Mouse (Mus musculus) limb, embryonic 12.5 days (tissue): ENCODE results near the gene Nfkbie. TPM values are rescaled to one million over a fixed set of nuclear protein-coding genes. Genes with fewer than 3 reads are reported as not detected.

ENCODE experiments used
- ATAC-seq: fragments of 200-750 bp; cut with Nextera tagmentation; 2 replicates; pipeline ENCODE4 v1.8.0; 2017; ENCODE audit warnings: low read depth, moderate TSS enrichment; ENCODE audit not compliant: insufficient number of reproducible peaks, insufficient read depth, low FRiP score, low TSS enrichment
- H3K27ac ChIP-seq: fragments of 300-500 bp; sonication (generic); 2 replicates; pipeline ENCODE4 v1.5.1; 2016; ENCODE audit warnings: mild to moderate bottlenecking, moderate library complexity
- H3K27me3 ChIP-seq: fragments of 300-500 bp; sonication (generic); 2 replicates; pipeline ENCODE4 v1.6.1; 2016; ENCODE audit warnings: mild to moderate bottlenecking, moderate library complexity
- H3K36me3 ChIP-seq: fragments of 300-500 bp; sonication (generic); 2 replicates; pipeline ENCODE4 v1.6.1; 2016; ENCODE audit warnings: mild to moderate bottlenecking, moderate library complexity
- H3K4me1 ChIP-seq: fragments of 300-500 bp; sonication (generic); replicated peaks from 2 replicates; pipeline ENCODE4 v1.6.1; 2016
- H3K4me2 ChIP-seq: fragments of 300-500 bp; sonication (generic); 2 replicates; pipeline ENCODE4 v1.6.1; 2016; ENCODE audit warnings: mild to moderate bottlenecking, moderate library complexity
- H3K4me3 ChIP-seq: fragments of 300-500 bp; sonication (generic); replicated peaks from 2 replicates; pipeline ENCODE4 v1.5.1; 2016; ENCODE audit warnings: mild to moderate bottlenecking
- H3K9ac ChIP-seq: fragments of 300-500 bp; sonication (generic); replicated peaks from 2 replicates; pipeline ENCODE4 v1.6.1; 2016; ENCODE audit warnings: mild to moderate bottlenecking, moderate library complexity
- H3K9me3 ChIP-seq: fragments of 300-500 bp; sonication (generic); 2 replicates; pipeline ENCODE4 v1.6.1; 2016; ENCODE audit warnings: mild to moderate bottlenecking, moderate library complexity
- WGBS: fragments of 180-500 bp; shearing (Covaris S2); methylation state at CpG from one replicate; pipeline ENCODE4 v1.1.7; 2016; 5-methylcytosine and 5-hydroxymethylcytosine counted together
- polyA plus RNA-seq: library from polyadenylated mRNA; unstranded; fragments of >200 nt; fragmentation: Nextera tagmentation; extraction: Ambion mirVana; gene quantifications from 2 replicates; pipeline ENCODE4 v1.2.1, GENCODE M21; 2016

Gene Nfkbie
- polyA plus RNA-seq, 1 experiment from 2014 or later = 6.6 TPM

DNA sequence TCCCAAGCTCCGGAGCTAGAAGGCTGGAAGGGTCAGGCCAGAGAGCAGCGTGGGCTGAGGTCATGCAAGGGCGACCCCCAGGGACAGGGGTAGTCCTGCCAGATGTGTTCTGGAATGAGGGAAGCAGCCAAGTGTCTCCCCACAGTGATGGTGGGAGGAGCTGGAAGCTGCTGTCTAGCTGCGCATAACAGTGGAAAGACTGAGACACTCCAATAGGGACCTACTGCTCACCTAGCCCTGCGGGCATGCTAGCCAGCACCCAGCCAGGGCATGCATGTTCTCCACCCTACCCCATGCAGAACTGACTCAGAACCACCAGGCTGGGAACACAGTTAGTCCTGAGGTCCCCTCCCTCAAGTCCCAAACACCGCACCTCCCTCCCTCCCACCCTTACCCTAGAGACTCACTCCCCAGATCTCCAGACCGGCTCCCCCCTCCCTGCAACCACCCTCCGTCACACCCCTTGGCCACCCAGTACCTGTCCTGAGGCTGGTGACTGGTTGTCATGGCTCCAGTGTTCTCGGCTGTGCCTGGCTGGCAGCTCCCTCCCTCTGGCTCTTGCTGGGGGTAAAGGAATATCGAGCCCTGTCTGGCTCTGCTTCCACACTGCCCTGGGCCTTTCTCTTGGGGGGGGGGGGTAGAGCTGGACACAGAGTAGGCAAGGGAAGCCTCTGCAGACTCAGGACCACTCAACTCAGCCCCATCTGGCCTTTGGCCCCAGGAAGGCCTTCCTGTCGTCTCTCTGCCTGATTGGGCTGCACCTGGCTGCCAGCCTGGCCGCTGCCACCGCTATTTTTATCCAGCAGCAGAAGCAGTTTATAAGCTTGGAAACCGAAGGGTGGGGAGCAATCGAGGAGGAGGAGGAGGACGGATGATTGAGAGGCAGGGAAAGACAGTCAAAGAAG lies 36.5 kb downstream of the Nfkbie start:
- peaks cover 9% of the 10 kb centered on the region; the same call in 1 of the 2 replicates for H3K36me3 ChIP-seq
- H3K4me3 ChIP-seq = no peak overlapping the region
- peaks cover 61% of the 10 kb centered on the region for H3K4me1 ChIP-seq
- no peak overlapping the region for H3K27ac ChIP-seq
- peaks cover 41% of the 10 kb centered on the region for H3K27me3 ChIP-seq
- WGBS = 47% methylated on average over 16 of the region's 16 CpGs
- peak overlapping the region; percentile 50 for H3K9ac ChIP-seq
- H3K9me3 ChIP-seq = peaks cover 5% of the 10 kb centered on the region; the same call in 1 of the 2 replicates
- H3K4me2 ChIP-seq = peak overlapping the region; percentile 23; the same call in 1 of the 2 replicates
- ATAC-seq = no peak

GRCm38 (mm10) chr17:45592606-45593431 lies 37.3 kb downstream of the Nfkbie start:
- Histone ChIP-seq H3K9ac (peak overlapping the region; percentile 50), H3K4me2 (peak overlapping the region; percentile 23), H3K4me3 (no peak overlapping the region), H3K9me3 (no peaks in the 10 kb centered on the region), H3K27me3 (peaks cover 41% of the 10 kb centered on the region), H3K27ac (no peak overlapping the region), H3K4me1 (peaks cover 66% of the 10 kb centered on the region), H3K36me3 (0 out of 2 replicates have a peak, but pooled peaks cover 3% of the 10 kb centered on the region)
- WGBS = 55% methylated on average over 8 of the region's 8 CpGs
- no peak for ATAC-seq

DNA sequence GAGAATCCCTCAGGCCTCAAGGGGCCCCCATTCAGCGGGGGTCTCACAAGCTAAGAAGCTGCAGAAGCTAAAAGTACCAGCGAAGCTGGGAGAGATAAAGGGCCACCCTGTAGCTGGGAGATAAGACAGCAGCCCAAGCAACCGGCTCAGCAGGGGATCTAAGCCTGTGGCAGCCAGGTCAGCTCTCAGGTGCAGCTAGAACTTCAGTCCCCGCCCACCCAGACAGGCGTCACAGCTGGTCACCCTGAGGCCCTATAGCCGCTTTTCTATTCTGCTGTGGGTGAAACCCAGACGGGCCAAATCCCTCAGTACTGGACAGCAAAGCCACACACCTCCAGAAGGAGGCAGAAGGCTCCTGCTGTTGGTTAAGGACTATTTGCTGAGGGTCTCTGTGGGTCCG lies 38.0 kb downstream of the Nfkbie start:
- H3K27ac ChIP-seq = no peak overlapping the region
- peak overlapping the region; percentile 12; the same call in 1 of the 2 replicates for H3K9ac ChIP-seq
- no peaks in the 10 kb centered on the region for H3K9me3 ChIP-seq
- peaks cover 71% of the 10 kb centered on the region for H3K4me1 ChIP-seq
- ATAC-seq = no peak
- peak overlapping the region; percentile 97 for H3K4me2 ChIP-seq
- H3K27me3 ChIP-seq = peaks cover 43% of the 10 kb centered on the region
- H3K36me3 ChIP-seq = no peaks in the 10 kb centered on the region
- H3K4me3 ChIP-seq = peak overlapping the region; percentile 7; the same call in 1 of the 2 replicates
- WGBS = 28% methylated on average over 8 of the region's 8 CpGs

- H3K27me3 ChIP-seq = peaks cover 45% of the 10 kb centered on the region
- H3K4me2 ChIP-seq = peak overlapping the region; percentile 97
- peaks cover 74% of the 10 kb centered on the region for H3K4me1 ChIP-seq
- WGBS = 45% methylated on average over 8 of the region's 8 CpGs
- no peak overlapping the region for H3K9ac ChIP-seq
- no peak overlapping the region for H3K27ac ChIP-seq
- peak overlapping the region; percentile 53 for H3K4me3 ChIP-seq
- no peak for ATAC-seq
- no peaks in the 10 kb centered on the region for H3K9me3 ChIP-seq
- H3K36me3 ChIP-seq = no peaks in the 10 kb centered on the region
These were observed 38.7 kb downstream of the Nfkbie start for GRCm38 (mm10) chr17:45594195-45594594.

DNA sequence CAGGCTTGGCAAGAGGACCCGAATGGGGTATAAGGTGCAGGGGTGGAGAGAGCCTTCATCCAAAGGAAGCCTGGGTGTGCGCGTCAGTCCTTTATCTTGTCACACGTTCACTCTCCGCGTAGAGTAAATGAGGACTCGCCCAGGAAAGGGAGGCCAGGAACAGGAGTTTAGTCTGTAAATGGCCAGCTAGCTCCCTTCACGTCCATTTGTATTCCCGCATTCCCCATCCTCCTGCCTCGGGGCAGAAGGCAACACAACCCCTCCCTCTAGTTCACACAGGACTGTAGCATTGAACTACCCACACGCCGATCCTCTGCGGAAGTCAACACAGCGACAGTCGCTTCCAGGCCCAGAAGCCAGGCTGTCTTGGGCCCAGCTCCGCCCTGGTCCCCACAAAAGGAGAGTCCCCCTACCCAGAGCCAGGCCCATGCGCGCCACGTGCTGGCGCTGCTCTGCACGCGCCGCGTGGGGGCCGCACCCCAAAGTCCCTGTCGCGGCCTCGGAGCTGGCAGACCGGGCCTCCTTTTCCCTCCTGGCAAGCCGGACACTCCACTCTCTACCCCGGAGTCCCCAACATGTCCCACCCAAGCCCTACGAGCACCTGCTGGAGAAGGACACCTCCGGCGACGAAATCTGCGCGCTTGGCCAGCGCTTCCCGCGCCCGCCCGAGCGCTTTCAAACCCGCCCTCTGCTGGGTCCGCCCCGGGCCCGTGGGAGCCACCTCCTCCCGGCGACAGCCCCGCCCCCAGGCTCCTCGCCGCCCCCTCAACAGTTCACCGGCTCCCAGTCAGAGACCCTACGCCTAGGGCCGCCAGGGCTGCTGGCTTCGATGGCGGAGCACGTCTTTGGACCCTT lies 39.6 kb downstream of the Nfkbie start:
- WGBS = 1% methylated on average over 58 of the region's 58 CpGs
- H3K4me3 ChIP-seq = peak overlapping the region; percentile 53
- H3K36me3 ChIP-seq = no peaks in the 10 kb centered on the region
- H3K9ac ChIP-seq = peak overlapping the region; percentile 65
- H3K27me3 ChIP-seq = peaks cover 54% of the 10 kb centered on the region
- H3K27ac ChIP-seq = no peak overlapping the region
- H3K4me1 ChIP-seq = peaks cover 84% of the 10 kb centered on the region
- peak overlapping the region; percentile 97 for H3K4me2 ChIP-seq
- H3K9me3 ChIP-seq = no peaks in the 10 kb centered on the region
- ATAC-seq = peak; percentile 45

DNA sequence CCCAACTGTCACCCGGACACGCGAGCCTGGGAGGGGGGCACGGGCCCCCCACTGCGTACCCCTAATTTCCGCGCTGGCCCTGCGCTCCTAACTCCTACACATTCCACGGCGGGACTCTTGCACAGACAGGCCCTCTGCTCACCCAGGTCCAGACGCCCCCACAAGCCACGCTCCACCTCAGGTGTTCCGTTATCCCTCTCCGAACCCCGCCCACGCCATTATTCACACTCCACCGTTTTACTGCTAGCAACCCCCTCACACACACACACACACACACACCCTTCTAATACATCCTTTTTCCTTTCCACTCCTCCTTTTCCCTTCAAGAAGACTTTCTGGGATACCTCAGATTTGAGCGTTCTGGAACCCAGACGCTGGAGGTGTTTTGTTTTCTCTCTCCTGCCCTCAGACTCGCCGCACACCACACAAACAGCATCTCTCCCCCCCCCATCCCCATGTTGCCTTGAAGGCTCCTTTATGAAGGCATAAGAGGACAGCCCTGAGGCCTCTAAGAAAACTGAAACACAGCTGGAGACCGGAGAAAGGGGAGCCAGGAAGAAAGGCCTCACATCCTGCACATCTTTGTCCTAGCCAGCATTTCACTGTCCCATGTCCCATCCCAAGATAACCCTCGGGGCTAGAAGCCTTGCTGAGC lies 40.4 kb downstream of the Nfkbie start:
- peaks cover 82% of the 10 kb centered on the region for H3K4me1 ChIP-seq

DNA sequence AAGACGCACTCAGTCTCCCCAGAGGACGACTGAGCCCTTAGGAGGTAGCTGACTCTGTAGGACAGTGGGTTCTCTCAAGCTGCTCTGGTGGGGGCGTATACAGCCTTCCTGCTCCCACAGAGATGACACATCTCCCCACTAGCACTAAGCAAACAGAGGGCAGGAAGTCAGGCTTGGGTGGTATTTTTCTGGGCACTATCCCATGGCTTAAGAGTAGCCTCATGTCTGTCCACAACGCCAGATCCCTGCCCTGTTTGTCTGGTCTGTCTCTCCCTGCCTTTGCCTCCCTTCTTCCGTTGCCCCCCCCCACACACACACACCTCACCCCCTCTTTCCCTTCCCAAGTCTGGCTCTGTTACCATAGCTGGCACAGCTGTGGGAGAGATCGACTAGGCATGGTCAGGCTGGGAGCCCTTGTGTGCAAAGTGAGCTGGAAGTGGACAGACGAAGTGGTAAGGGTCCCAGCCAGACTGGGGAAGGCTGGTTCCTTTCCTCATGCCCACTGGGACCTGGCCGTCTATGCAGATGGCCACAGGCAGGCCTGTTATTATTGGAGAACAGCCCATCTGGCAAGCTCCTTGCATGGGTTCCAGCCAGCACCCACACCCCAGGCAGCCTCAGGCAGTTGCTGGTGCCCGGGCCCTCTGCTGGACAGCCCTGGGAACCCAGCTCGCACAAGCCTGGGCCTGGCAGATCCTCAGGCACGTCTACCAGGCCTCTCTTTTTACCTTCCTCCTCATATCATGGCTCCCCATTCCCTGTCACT lies 41.3 kb downstream of the Nfkbie start:
- Histone ChIP-seq H3K27ac (no peak overlapping the region), H3K4me3 (no peak overlapping the region), H3K36me3 (no peaks in the 10 kb centered on the region), H3K4me1 (peaks cover 84% of the 10 kb centered on the region), H3K9ac (no peak overlapping the region), H3K9me3 (no peaks in the 10 kb centered on the region), H3K27me3 (peaks cover 71% of the 10 kb centered on the region), H3K4me2 (no peak overlapping the region)
- WGBS = 33% methylated on average over 11 of the region's 11 CpGs
- ATAC-seq = no peak

More for the DNA sequence above, 40.4 kb downstream of the Nfkbie start:
- Histone ChIP-seq H3K27ac (no peak overlapping the region), H3K4me2 (peak overlapping the region; percentile 97), H3K9ac (peak overlapping the region; percentile 65), H3K4me3 (peak overlapping the region; percentile 53), H3K36me3 (no peaks in the 10 kb centered on the region), H3K27me3 (peaks cover 62% of the 10 kb centered on the region), H3K9me3 (no peaks in the 10 kb centered on the region)
- 5% methylated on average over 23 of the region's 23 CpGs for WGBS
- ATAC-seq = peak; percentile 5; the same call in 1 of the 2 replicates

GRCm38 (mm10) chr17:45597787-45598186 lies 42.3 kb downstream of the Nfkbie start:
- no peak overlapping the region for H3K9ac ChIP-seq
- ATAC-seq = no peak
- H3K4me1 ChIP-seq = peaks cover 79% of the 10 kb centered on the region
- no peaks in the 10 kb centered on the region for H3K36me3 ChIP-seq
- no peak overlapping the region for H3K4me3 ChIP-seq
- H3K27me3 ChIP-seq = peaks cover 71% of the 10 kb centered on the region
- H3K9me3 ChIP-seq = no peaks in the 10 kb centered on the region
- H3K27ac ChIP-seq = no peak overlapping the region
- no peak overlapping the region for H3K4me2 ChIP-seq
- 25% methylated on average over 3 of the region's 3 CpGs for WGBS

GRCm38 (mm10) chr17:45598376-45598775 lies 42.9 kb downstream of the Nfkbie start:
- H3K4me1 ChIP-seq = peaks cover 73% of the 10 kb centered on the region
- no peaks in the 10 kb centered on the region for H3K36me3 ChIP-seq
- no peak overlapping the region for H3K9ac ChIP-seq
- WGBS = 76% methylated on average over 2 of the region's 2 CpGs
- no peak overlapping the region for H3K4me2 ChIP-seq
- no peaks in the 10 kb centered on the region for H3K9me3 ChIP-seq
- ATAC-seq = no peak
- no peak overlapping the region for H3K4me3 ChIP-seq
- no peak overlapping the region for H3K27ac ChIP-seq
- peaks cover 66% of the 10 kb centered on the region for H3K27me3 ChIP-seq
